Mouse (Mus musculus) mesoderm, embryonic 11.5 days (tissue): ENCODE data around the gene Tnfaip3.

Source experiments
- DNase-seq: peaks from one replicate; pipeline ENCODE4 v3.0.0-alpha.2; 2012; ENCODE audit warnings: low read depth, low spot score

The Tnfaip3 gene

GRCm38 (mm10) chr10:18964856-18965255 is 50.6 kb downstream of the Tnfaip3 start:
- no peak for DNase-seq

DNA sequence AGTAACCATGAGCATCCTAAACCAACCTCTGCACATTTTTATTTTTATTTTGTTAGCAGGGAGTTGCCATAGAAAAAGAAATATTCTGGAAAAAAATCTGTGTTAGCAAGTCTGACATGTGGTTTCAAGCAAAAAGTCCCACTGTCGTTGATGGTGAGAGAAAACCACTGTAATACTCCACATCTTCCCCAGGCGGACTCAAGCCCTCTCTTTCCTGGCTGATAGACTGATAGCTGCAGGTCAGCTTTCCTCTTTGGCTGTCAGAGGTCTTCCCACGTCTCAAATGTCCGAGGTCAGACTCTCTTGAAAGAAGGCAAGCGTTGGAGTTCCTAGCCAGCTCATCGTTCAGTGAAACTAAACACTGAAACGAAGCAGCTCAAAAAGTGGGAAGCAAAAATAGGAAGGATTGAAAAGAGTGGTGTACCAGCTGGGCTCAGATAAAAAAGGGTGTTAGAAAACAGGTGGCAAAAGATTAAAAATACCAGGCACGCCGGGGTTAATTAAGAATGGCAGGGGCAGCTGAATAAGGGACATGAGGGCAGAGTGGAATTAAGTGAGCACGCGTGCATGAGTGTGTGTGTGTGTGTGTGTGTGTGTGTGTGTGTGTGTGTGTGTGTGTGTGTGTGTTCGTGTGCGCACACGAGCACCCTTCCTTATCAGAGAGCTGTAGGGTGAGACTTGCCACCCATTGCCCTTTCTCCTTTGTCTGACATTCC is 55.5 kb downstream of the Tnfaip3 start:
- peak; percentile 8 for DNase-seq

- no peak for DNase-seq
These were observed 61.8 kb downstream of the Tnfaip3 start for GRCm38 (mm10) chr10:18953706-18954071.

GRCm38 (mm10) chr10:18953011-18953705 is 62.3 kb downstream of the Tnfaip3 start:
- DNase-seq, result no peak
